Mouse (Mus musculus) embryo, embryonic 10.5 days (tissue): ENCODE measurements at regions not wholly inside any gene's neighbourhood (a gene's known extent, or its start where the extent isn't known, plus 50 kb on each side); places are given as distances from the start of the nearest gene placed in this dataset.
"Not testable (repeated sequence)": the region's sequence is repeated elsewhere in the genome, so short reads cannot be mapped to it uniquely, and the experiment has no call there.

Source experiments
- DNase-seq: peaks from one replicate; pipeline ENCODE4 v3.0.0-alpha.2; 2015; ENCODE audit warnings: low spot score

DNA sequence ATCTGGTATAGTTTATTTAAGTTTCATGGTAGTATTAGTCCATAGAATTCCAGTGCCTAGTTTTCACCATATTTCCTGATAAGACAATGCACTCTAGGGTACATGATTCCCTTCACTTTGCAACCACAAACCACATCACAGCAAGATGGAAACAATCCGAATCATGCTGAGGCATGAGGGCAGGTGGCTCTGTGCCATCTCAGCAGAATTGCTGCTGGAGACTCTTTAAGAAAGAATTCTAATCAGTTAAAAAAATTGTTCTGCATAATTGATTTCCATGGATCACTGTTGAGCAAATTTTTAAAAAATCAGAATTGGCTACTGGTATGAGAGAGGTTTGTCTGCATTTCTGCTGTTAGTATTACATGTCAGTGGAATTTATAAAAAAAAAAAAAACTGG lies 1451.1 kb upstream of the Pcdh20 start:
- DNase-seq = no peak

DNA sequence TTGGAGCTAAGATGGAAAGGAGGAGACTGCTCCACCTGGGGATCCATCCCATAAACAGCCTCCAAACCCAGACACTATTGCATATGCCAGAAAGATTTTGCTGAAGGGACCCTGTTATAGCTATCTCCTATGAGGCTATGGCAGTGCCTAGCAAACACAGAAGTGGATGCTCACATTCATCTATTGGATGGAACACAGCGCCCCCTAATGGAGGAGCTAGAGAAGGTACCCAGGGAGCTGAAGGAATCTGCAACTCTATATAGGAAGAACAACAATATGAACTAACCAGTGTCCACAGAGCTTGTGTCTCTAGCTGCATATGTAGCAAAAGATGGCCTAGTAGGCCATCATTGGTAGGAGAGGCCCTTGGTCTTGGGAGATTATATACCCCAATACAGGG lies 1449.4 kb upstream of the Pcdh20 start:
- peak; percentile 66 for DNase-seq

DNA sequence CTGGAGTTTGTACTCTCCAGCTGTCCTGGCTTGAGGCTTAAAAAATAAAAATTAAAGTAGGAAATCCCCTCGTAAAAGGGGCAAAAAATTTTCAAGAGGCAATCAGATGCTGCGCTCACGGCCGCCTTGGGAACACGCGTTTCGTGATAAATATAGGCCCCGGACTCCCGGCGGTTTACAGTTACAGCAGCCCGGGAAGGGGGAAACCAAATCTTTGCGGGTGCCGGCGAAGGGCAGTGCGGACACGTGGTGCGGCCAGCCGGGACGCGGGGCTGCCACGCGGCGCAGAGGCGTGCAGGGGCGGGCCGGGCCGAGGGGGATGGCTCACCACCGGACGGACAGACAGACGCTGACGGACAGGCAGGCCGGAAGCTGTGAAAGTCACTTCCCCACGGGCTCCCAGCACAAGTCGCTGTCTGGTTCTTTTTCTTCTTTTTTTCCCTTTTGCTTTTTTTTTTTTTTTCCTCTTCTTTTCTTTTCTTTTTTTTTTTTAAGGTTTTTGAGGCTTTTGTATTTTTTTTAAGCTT lies 1427.6 kb upstream of the Pcdh20 start:
- not testable (repeated sequence) for DNase-seq

DNA sequence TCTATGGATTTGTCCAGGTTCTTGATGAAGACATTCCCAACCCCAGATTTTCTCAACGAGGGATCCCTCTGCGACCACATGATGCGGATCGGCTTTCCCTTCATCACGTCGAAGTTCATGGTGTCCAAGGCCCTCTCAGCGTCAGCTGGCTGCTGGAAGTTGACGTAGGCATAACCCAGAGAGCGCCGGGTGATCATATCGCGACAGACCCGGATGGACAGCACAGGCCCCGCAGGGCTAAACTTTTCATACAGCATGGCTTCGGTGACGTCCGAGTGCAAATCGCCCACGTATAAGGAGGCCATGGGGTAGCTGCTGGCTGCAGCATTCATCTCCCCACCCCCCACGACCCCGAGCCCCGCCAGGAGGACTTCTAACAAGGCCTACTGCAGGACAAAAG lies 1426.9 kb upstream of the Pcdh20 start:
- DNase-seq = not testable (repeated sequence)

DNA sequence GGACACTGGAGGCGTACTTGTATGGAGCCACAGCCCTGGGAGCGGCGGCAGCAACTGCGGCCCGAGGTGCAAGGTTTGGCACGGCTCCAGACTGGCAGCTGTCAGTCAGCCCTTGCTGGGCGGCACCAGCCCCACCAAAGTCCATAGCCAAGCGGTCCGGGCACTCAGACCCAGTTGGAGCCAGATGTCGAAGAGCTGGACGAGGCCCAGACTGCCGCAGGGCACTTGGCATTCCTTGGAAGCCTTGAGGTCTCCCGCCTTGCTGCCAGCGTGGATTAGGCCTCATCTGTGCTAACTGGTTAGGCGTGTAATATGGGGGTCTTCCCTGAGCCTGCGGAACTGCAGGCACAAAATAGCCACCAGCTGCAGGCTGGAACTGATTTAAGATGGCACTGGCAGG lies 1425.7 kb upstream of the Pcdh20 start:
- DNase-seq = not testable (repeated sequence)
